Mouse (Mus musculus) T-helper 1 cell (primary cell): Measurements from ENCODE around the gene Ascc2.

Source experiments
- in situ Hi-C: fragments of 300-600 bp; cut with MboI, MseI; formaldehyde crosslinking; loops from one replicate; pipeline ENCODE4 v1.15.1; 2025; ENCODE audit warnings: high pct_unique_total_duplicates

The Ascc2 gene

GRCm38 (mm10) chr11:4637534-4638234 lies at the start of gene Ascc2:
Ascc2 (plus strand) TSS chr11:4637747.
- in situ Hi-C loops = no loop called here

- in situ Hi-C loops = no loop called here
Measured at GRCm38 (mm10) chr11:4591811-4592210, 45.7 kb upstream of the Ascc2 start.

- in situ Hi-C loops = no loop called here
Measured at GRCm38 (mm10) chr11:4593491-4593848, 44.1 kb upstream of the Ascc2 start.

- in situ Hi-C loops = no loop called here
Measured at GRCm38 (mm10) chr11:4593849-4594607, 43.5 kb upstream of the Ascc2 start.

- in situ Hi-C loops = loop anchor here (5.0 kb wide), 1 partner anchor 107 kb away; the partner anchor contains the start of genes Uqcr10 and Zmat5
Measured at GRCm38 (mm10) chr11:4594608-4595500, 42.7 kb upstream of the Ascc2 start, which contains the start of gene Mtmr3. Mtmr3 (minus strand) TSS chr11:4594863.

- in situ Hi-C loops = loop anchor here (5.0 kb wide), 1 partner anchor 104 kb away; the partner anchor contains the start of genes Uqcr10 and Zmat5
Measured at GRCm38 (mm10) chr11:4598411-4598810, 39.1 kb upstream of the Ascc2 start.

- in situ Hi-C loops = loop anchor here (5.0 kb wide), 2 partner anchors 42 to 102 kb away; partner anchors contain the start of genes Uqcr10 and Zmat5
Measured at GRCm38 (mm10) chr11:4599916-4600315, 37.6 kb upstream of the Ascc2 start.

- in situ Hi-C loops = loop anchor here (5.0 kb wide), 1 partner anchor 40 kb away; no protein-coding TSS in a partner anchor
Measured at GRCm38 (mm10) chr11:4601890-4602289, 35.7 kb upstream of the Ascc2 start.

- in situ Hi-C loops = loop anchor here (5.0 kb wide), 1 partner anchor 39 kb away; no protein-coding TSS in a partner anchor
Measured at GRCm38 (mm10) chr11:4602691-4603441, 34.7 kb upstream of the Ascc2 start.

- in situ Hi-C loops = loop anchor here (5.0 kb wide), 1 partner anchor 38 kb away; no protein-coding TSS in a partner anchor
Measured at GRCm38 (mm10) chr11:4604441-4604840, 33.1 kb upstream of the Ascc2 start.

GRCm38 (mm10) chr11:4605414-4605813 lies 32.1 kb upstream of the Ascc2 start:
- in situ Hi-C loops = no loop called here

- in situ Hi-C loops = no loop called here
Measured at GRCm38 (mm10) chr11:4606541-4606940, 31.0 kb upstream of the Ascc2 start.

- in situ Hi-C loops = no loop called here
Measured at GRCm38 (mm10) chr11:4611904-4612303, 25.6 kb upstream of the Ascc2 start.

- in situ Hi-C loops = no loop called here
Measured at GRCm38 (mm10) chr11:4620017-4620485, 17.5 kb upstream of the Ascc2 start, which contains the start of gene Gm11032. Gm11032 (plus strand) TSS chr11:4620067.

- in situ Hi-C loops = no loop called here
Measured at GRCm38 (mm10) chr11:4620501-4621108, 16.9 kb upstream of the Ascc2 start.

GRCm38 (mm10) chr11:4621866-4622265 lies 15.7 kb upstream of the Ascc2 start:
- in situ Hi-C loops = no loop called here

- in situ Hi-C loops = no loop called here
Measured at GRCm38 (mm10) chr11:4622442-4622986, 15.0 kb upstream of the Ascc2 start.

- in situ Hi-C loops = no loop called here
Measured at GRCm38 (mm10) chr11:4622997-4623396, 14.6 kb upstream of the Ascc2 start.

- in situ Hi-C loops = no loop called here
Measured at GRCm38 (mm10) chr11:4625931-4626330, 11.6 kb upstream of the Ascc2 start.

GRCm38 (mm10) chr11:4627636-4628035 lies 9.9 kb upstream of the Ascc2 start:
- in situ Hi-C loops = no loop called here
